Mouse (Mus musculus) spleen, adult 2 months (tissue): ENCODE measurements at regions not wholly inside any gene's neighbourhood (a gene's known extent, or its start where the extent isn't known, plus 50 kb on each side); places are given as distances from the start of the nearest gene placed in this dataset.

Experiments
- DNase-seq, 2 experiments: peaks; one replicate each; pipeline versions ENCODE4 v3.0.0 to v3.0.0-alpha.2; 2012 to 2021; ENCODE audit warnings: low spot score in 2 of 2, low read depth in 1 of 2
- H3K27ac ChIP-seq: fragments of 200-500 bp; 2 replicates; pipeline ENCODE4 v1.5.1; 2012; ENCODE audit warnings: low read length, inconsistent platforms; ENCODE audit not compliant: insufficient read depth
- H3K27me3 ChIP-seq: fragments of 200-500 bp; 2 replicates; pipeline ENCODE4 v1.6.1; 2012; ENCODE audit warnings: mild to moderate bottlenecking, moderate library complexity, low read length, inconsistent platforms; ENCODE audit not compliant: control insufficient read depth, insufficient read depth
- H3K36me3 ChIP-seq: fragments of 200-500 bp; 2 replicates; pipeline ENCODE4 v1.6.1; 2012; ENCODE audit warnings: mild to moderate bottlenecking, low read length, inconsistent platforms; ENCODE audit not compliant: control insufficient read depth, insufficient read depth
- H3K4me1 ChIP-seq: fragments of 200-500 bp; 2 replicates; pipeline ENCODE4 v1.6.1; 2011; ENCODE audit warnings: inconsistent platforms; ENCODE audit not compliant: control insufficient read depth, insufficient read depth, insufficient read length
- H3K4me3 ChIP-seq: fragments of 200-500 bp; 2 replicates; pipeline ENCODE4 v1.5.1; 2011; ENCODE audit warnings: mild to moderate bottlenecking, inconsistent platforms; ENCODE audit not compliant: insufficient read depth, insufficient read length; ENCODE audit errors: extremely low read depth
- CTCF ChIP-seq: fragments of 200-500 bp; IDR thresholded peaks from 2 replicates; pipeline ENCODE4 v1.5.1; 2011; ENCODE audit warnings: mild to moderate bottlenecking, inconsistent platforms; ENCODE audit not compliant: insufficient read depth, insufficient read length, insufficient replicate concordance; ENCODE audit errors: extremely low read depth
- POLR2A ChIP-seq: fragments of 200-500 bp; IDR thresholded peaks from 2 replicates; pipeline ENCODE4 v1.6.1; 2011; ENCODE audit warnings: low read depth, low read length, inconsistent platforms
- WGBS: fragments of 180-500 bp; shearing (Covaris S2); methylation state at CpG from one replicate; pipeline ENCODE4 v1.1.7; 2018; 5-methylcytosine and 5-hydroxymethylcytosine counted together

DNA sequence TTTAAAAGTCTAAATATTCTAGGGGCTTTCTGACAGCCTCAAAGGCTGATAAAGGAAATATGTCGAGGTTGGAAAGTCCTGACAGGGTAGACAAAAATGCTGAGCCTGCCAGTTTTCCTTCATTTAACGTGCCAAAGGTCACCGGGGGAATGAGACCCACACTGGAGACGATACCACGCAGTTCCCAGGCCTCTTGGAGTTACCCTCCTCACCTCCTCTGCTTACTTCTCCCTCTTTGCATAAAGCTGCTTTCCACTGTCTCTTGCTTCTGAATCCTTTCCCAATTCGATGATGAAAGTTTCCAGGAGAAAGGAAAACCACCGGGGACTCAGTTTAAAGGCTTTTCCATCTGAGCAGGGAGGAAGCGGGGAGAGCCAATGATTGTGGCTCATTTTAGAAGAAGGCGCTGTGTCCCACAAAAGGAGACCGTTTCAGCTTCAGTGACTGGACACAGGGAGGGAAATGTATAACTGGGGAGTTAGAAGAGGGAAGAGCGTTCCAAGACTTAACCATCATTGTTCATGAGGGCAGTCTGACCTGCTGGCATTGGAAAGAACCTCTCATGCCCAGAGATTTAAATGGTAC is 243.2 kb upstream of the Fn1 start:
- Histone ChIP-seq H3K36me3 (no peaks in the 10 kb centered on the region), H3K4me1 (no peaks in the 10 kb centered on the region), H3K27ac (no peak overlapping the region), H3K27me3 (no peaks in the 10 kb centered on the region), H3K4me3 (no peak overlapping the region)
- TF ChIP-seq POLR2A (no peak), CTCF (no peak)
- DNase-seq, result no peak
- WGBS, result 82% methylated on average over 11 of the region's 11 CpGs

DNA sequence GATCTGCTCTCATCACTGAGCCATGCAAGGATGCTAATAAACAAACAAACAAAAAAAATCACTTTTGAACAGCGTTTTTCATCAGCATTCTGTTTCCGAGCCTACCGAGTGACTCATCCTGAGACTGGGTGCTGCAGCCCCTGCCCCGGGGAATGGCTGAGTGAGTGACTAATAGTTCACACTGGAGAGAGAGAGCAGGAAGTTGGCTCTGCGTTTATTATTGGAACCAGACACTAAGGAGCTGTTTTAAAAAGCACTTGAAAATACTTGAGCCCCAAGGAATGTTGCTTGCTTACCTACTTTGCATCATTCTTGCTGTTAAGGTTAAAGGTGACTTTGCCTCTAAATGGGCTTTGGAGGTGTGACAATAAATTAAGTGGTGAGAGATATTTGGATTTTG is 240.6 kb upstream of the Fn1 start:
- TF ChIP-seq POLR2A (no peak), CTCF (no peak)
- H3K4me3 ChIP-seq, result no peak overlapping the region
- no peaks in the 10 kb centered on the region for H3K36me3 ChIP-seq
- no peak for DNase-seq
- WGBS, result 46% methylated on average over 5 of the region's 5 CpGs
- H3K27ac ChIP-seq, result no peak overlapping the region
- no peaks in the 10 kb centered on the region for H3K27me3 ChIP-seq
- no peaks in the 10 kb centered on the region for H3K4me1 ChIP-seq

DNA sequence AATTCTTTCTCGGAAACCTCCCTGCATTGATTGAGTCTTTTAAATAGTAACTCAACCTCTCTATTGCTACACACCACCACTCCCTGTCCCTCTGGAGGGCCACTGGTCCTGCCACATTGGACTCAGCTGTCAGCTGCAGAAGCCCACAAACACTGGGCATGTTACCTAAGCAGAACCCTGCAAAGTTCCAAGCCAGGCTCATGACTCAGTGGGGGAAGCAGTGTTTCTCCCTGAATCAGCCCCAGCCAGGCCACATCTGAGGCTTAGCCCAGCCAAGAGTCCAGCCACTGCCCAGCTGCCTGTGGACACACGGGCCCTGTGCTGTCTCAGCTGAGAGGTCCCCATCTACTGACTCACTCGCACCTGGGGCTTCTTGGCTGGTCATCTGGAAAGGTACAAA is 234.8 kb upstream of the Fn1 start:
- 88% methylated on average over 3 of the region's 3 CpGs for WGBS
- no peak overlapping the region for H3K27ac ChIP-seq

GRCm38 (mm10) chr1:71886903-71887302 is 233.9 kb upstream of the Fn1 start:
- no peak for DNase-seq

More for the DNA sequence above, 234.8 kb upstream of the Fn1 start:
- H3K27me3 ChIP-seq, result no peaks in the 10 kb centered on the region
- H3K36me3 ChIP-seq, result no peaks in the 10 kb centered on the region
- TF ChIP-seq CTCF, result no peak
- no peak for TF ChIP-seq POLR2A
- H3K4me3 ChIP-seq, result no peak overlapping the region
- no peaks in the 10 kb centered on the region for H3K4me1 ChIP-seq
- no peak for DNase-seq

GRCm38 (mm10) chr1:71886233-71886632 is 233.2 kb upstream of the Fn1 start:
- no peak overlapping the region for H3K4me3 ChIP-seq
- DNase-seq, result no peak
- H3K36me3 ChIP-seq, result no peaks in the 10 kb centered on the region
- no peak overlapping the region for H3K27ac ChIP-seq
- H3K27me3 ChIP-seq, result no peaks in the 10 kb centered on the region
- 79% methylated on average over 5 of the region's 5 CpGs for WGBS
- H3K4me1 ChIP-seq, result no peaks in the 10 kb centered on the region
- TF ChIP-seq CTCF (no peak), POLR2A (no peak)

More at GRCm38 (mm10) chr1:71886903-71887302, 233.9 kb upstream of the Fn1 start:
- H3K36me3 ChIP-seq, result no peaks in the 10 kb centered on the region
- no peaks in the 10 kb centered on the region for H3K4me1 ChIP-seq
- H3K27ac ChIP-seq, result no peak overlapping the region
- no peak overlapping the region for H3K4me3 ChIP-seq
- 92% methylated on average over 6 of the region's 6 CpGs for WGBS
- TF ChIP-seq CTCF, result no peak
- no peak for TF ChIP-seq POLR2A
- H3K27me3 ChIP-seq, result no peaks in the 10 kb centered on the region

- Histone ChIP-seq H3K4me1 (no peaks in the 10 kb centered on the region), H3K36me3 (no peaks in the 10 kb centered on the region), H3K4me3 (no peak overlapping the region), H3K27ac (no peak overlapping the region), H3K27me3 (no peaks in the 10 kb centered on the region)
- no peak for DNase-seq
- no peak for TF ChIP-seq CTCF
- no peak for TF ChIP-seq POLR2A
- WGBS, result 91% methylated on average over 12 of the region's 12 CpGs
Measured at GRCm38 (mm10) chr1:71881851-71882250, 228.9 kb upstream of the Fn1 start.

DNA sequence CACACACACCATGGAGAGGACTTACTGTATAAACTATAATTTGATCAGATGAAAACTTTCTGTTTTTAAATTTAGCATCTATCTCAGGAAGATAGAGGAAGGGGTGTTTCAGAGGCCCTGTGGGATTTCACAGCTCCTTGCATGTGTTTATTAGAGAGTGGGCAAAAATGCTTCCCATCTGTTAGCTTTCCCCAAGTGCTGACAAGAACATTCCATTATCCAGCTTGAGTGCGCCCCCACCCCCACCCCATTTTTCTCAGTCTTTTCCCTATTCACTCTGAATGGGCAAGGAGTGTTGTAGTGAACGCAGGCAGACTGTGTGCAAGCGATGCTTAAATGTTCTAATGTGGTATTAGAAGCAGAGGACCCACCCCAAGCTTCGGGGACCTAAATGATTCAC is 228.2 kb upstream of the Fn1 start:
- TF ChIP-seq POLR2A (no peak), CTCF (no peak)
- Histone ChIP-seq H3K4me1 (no peaks in the 10 kb centered on the region), H3K27me3 (no peaks in the 10 kb centered on the region), H3K36me3 (no peaks in the 10 kb centered on the region), H3K4me3 (no peak overlapping the region), H3K27ac (no peak overlapping the region)
- DNase-seq, result no peak
- 94% methylated on average over 4 of the region's 4 CpGs for WGBS

DNA sequence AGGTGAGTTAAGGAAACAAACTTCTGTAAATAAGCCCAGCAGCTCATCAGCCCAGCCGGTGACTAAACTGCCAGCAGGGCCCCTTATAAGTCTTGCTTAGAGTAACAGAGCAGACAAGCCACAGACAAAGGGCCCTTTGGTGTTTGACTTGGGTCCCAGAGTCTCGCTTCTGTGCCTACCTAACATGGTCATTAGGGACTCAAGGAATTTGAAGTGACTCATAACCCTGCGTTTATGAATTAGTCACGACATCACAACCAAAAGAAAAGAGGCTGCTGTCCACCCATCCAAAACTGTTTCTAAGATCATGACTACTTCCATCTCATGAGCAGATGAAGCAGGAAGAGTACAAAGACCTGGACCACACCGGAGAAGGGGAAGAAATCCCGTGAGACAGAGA is 227.5 kb upstream of the Fn1 start:
- H3K36me3 ChIP-seq, result no peaks in the 10 kb centered on the region
- TF ChIP-seq POLR2A (no peak), CTCF (no peak)
- 88% methylated on average over 6 of the region's 6 CpGs for WGBS
- H3K4me3 ChIP-seq, result no peak overlapping the region
- no peaks in the 10 kb centered on the region for H3K27me3 ChIP-seq
- DNase-seq, result no peak
- no peaks in the 10 kb centered on the region for H3K4me1 ChIP-seq
- H3K27ac ChIP-seq, result no peak overlapping the region
